Mouse (Mus musculus): ENCODE results near the gene Ptprd.
A peak's percentile ranks its signal among the peaks of the same experiment; 100 is the strongest.

The Ptprd gene

GRCm38 (mm10) chr4:77248918-77249317 is 962.8 kb downstream of the Ptprd start:
- DNase-seq (ENCODE audit: low spot score in 2 of 2): no peak

GRCm38 (mm10) chr4:77241852-77242455 is 969.8 kb downstream of the Ptprd start:
- no peak for DNase-seq (ENCODE audit: low spot score in 2 of 2)

GRCm38 (mm10) chr4:77238144-77238543 is 973.6 kb downstream of the Ptprd start:
- DNase-seq (ENCODE audit: low spot score in 2 of 2): no peak

- DNase-seq (ENCODE audit: low spot score in 2 of 2): no peak
Measured at GRCm38 (mm10) chr4:77233243-77233642, 978.5 kb downstream of the Ptprd start.

- DNase-seq (ENCODE audit: low spot score in 2 of 2): no peak
Measured at GRCm38 (mm10) chr4:77168866-77169265, 1042.9 kb downstream of the Ptprd start.

- no peak for DNase-seq (ENCODE audit: low spot score in 2 of 2)
Measured at GRCm38 (mm10) chr4:77157601-77158000, 1054.2 kb downstream of the Ptprd start.

- DNase-seq (ENCODE audit: low spot score in 2 of 2): peak in 1 of 2 experiments; percentile 10
Measured at GRCm38 (mm10) chr4:77155561-77155960, 1056.2 kb downstream of the Ptprd start.

GRCm38 (mm10) chr4:77155037-77155436 is 1056.7 kb downstream of the Ptprd start:
- no peak for DNase-seq (ENCODE audit: low spot score in 2 of 2)

GRCm38 (mm10) chr4:77124852-77125251 is 1086.9 kb downstream of the Ptprd start:
- no peak for DNase-seq (ENCODE audit: low spot score in 2 of 2)

- no peak for DNase-seq (ENCODE audit: low spot score in 2 of 2)
Measured at GRCm38 (mm10) chr4:77110894-77111293, 1100.9 kb downstream of the Ptprd start.

- no peak for DNase-seq (ENCODE audit: low spot score in 2 of 2)
Measured at GRCm38 (mm10) chr4:77107291-77107690, 1104.5 kb downstream of the Ptprd start.

- peak; percentile 21 to 48 for DNase-seq (ENCODE audit: low spot score in 2 of 2)
Measured at GRCm38 (mm10) chr4:77083165-77083564, 1128.6 kb downstream of the Ptprd start.

- DNase-seq (ENCODE audit: low spot score in 2 of 2): no peak
Measured at GRCm38 (mm10) chr4:77077607-77078006, 1134.2 kb downstream of the Ptprd start.

- no peak for DNase-seq (ENCODE audit: low spot score in 2 of 2)
Measured at GRCm38 (mm10) chr4:77050536-77051207, 1161.1 kb downstream of the Ptprd start.

GRCm38 (mm10) chr4:77004483-77004882 is 1207.3 kb downstream of the Ptprd start:
- no peak for DNase-seq (ENCODE audit: low spot score in 2 of 2)

GRCm38 (mm10) chr4:76996172-76996571 is 1215.6 kb downstream of the Ptprd start:
- DNase-seq (ENCODE audit: low spot score in 2 of 2): no peak

- no peak for DNase-seq (ENCODE audit: low spot score in 2 of 2)
Measured at GRCm38 (mm10) chr4:76989961-76990360, 1221.8 kb downstream of the Ptprd start.

GRCm38 (mm10) chr4:76977056-76977809 is 1234.5 kb downstream of the Ptprd start:
- DNase-seq (ENCODE audit: low spot score in 2 of 2): no peak

GRCm38 (mm10) chr4:76948251-76948650 is 1263.5 kb downstream of the Ptprd start:
- peak; percentile 9 to 10 for DNase-seq (ENCODE audit: low spot score in 2 of 2)

GRCm38 (mm10) chr4:76941382-76942360 is 1270.1 kb downstream of the Ptprd start:
- no peak for DNase-seq (ENCODE audit: low spot score in 2 of 2)

GRCm38 (mm10) chr4:76931559-76931958 is 1280.2 kb downstream of the Ptprd start:
- no peak for DNase-seq (ENCODE audit: low spot score in 2 of 2)

Data from frontal cortex, postnatal 25 days (tissue).